Mouse (Mus musculus) embryo, embryonic 11.5 days (tissue): Measurements from ENCODE around the gene Gfap.

Experiments used
- DNase-seq: peaks from one replicate; pipeline ENCODE4 v3.0.0-alpha.2; 2012; ENCODE audit warnings: low read depth, low spot score

Gene Gfap

GRCm38 (mm10) chr11:102837385-102837784 is 63.3 kb downstream of the Gfap start:
- no peak for DNase-seq
